Mouse (Mus musculus) forebrain, embryonic 13.5 days (tissue): Measurements from ENCODE around the gene Prmt2. TPM values are rescaled to one million over a fixed set of nuclear protein-coding genes. Genes with fewer than 3 reads are reported as not detected.

ENCODE experiments used
- ATAC-seq: fragments of 200-750 bp; cut with Nextera tagmentation; 2 replicates; pipeline ENCODE4 v1.8.0; 2017
- H3K27ac ChIP-seq: fragments of 300-500 bp; sonication (generic); 2 replicates; pipeline ENCODE4 v1.5.1; 2015; ENCODE audit warnings: inconsistent platforms, mild to moderate bottlenecking, moderate library complexity
- H3K27me3 ChIP-seq: fragments of 300-500 bp; sonication (generic); 2 replicates; pipeline ENCODE4 v1.6.1; 2015; ENCODE audit warnings: mild to moderate bottlenecking, inconsistent platforms
- H3K36me3 ChIP-seq: fragments of 300-500 bp; sonication (generic); 2 replicates; pipeline ENCODE4 v1.6.1; 2015; ENCODE audit warnings: mild to moderate bottlenecking, inconsistent platforms; ENCODE audit not compliant: poor library complexity, severe bottlenecking
- H3K4me1 ChIP-seq: fragments of 300-500 bp; sonication (generic); 2 replicates; pipeline ENCODE4 v1.6.1; 2015; ENCODE audit warnings: inconsistent platforms
- H3K4me2 ChIP-seq: fragments of 300-500 bp; sonication (generic); 2 replicates; pipeline ENCODE4 v1.6.1; 2015; ENCODE audit warnings: inconsistent platforms, mild to moderate bottlenecking, moderate library complexity
- H3K4me3 ChIP-seq: fragments of 300-500 bp; sonication (generic); 2 replicates; pipeline ENCODE4 v1.5.1; 2015; ENCODE audit warnings: mild to moderate bottlenecking, inconsistent platforms
- H3K9ac ChIP-seq: fragments of 300-500 bp; sonication (generic); 2 replicates; pipeline ENCODE4 v1.6.1; 2015; ENCODE audit warnings: mild to moderate bottlenecking, inconsistent platforms
- H3K9me3 ChIP-seq: fragments of 300-500 bp; sonication (generic); replicated peaks from 2 replicates; pipeline ENCODE4 v1.6.1; 2016; ENCODE audit warnings: inconsistent platforms
- WGBS: fragments of 180-500 bp; shearing (Covaris S2); methylation state at CpG from one replicate; pipeline ENCODE4 v1.1.7; 2015; 5-methylcytosine and 5-hydroxymethylcytosine counted together
- polyA plus RNA-seq: library from polyadenylated mRNA; unstranded; fragments of >200 nt; fragmentation: Nextera tagmentation; extraction: Ambion mirVana; gene quantifications from 2 replicates; pipeline ENCODE4 v1.2.1, GENCODE M21; 2015

Prmt2 gene
- 173 and 181 TPM in 2 replicates for polyA plus RNA-seq

GRCm38 (mm10) chr10:76237341-76238225 lies at the start of gene Prmt2:
Gene Prmt2 (minus strand): TSS chr10:76237865.
- H3K27me3 ChIP-seq: no peaks in the 10 kb centered on the region; the same call in 1 of the 2 replicates
- WGBS: under 1% methylated on average over 47 of the region's 47 CpGs
- H3K36me3 ChIP-seq: peaks cover 8% of the 10 kb centered on the region
- H3K9ac ChIP-seq: peak within 1 kb of the TSS; percentile 77
- ATAC-seq: peak; percentile 98
- peaks cover 26% of the 10 kb centered on the region for H3K4me1 ChIP-seq
- H3K9me3 ChIP-seq: no peaks in the 10 kb centered on the region
- H3K4me3 ChIP-seq: peak within 1 kb of the TSS; percentile 73
- peak within 1 kb of the TSS; percentile 67 for H3K4me2 ChIP-seq
- peak within 1 kb of the TSS; percentile 91 for H3K27ac ChIP-seq

DNA sequence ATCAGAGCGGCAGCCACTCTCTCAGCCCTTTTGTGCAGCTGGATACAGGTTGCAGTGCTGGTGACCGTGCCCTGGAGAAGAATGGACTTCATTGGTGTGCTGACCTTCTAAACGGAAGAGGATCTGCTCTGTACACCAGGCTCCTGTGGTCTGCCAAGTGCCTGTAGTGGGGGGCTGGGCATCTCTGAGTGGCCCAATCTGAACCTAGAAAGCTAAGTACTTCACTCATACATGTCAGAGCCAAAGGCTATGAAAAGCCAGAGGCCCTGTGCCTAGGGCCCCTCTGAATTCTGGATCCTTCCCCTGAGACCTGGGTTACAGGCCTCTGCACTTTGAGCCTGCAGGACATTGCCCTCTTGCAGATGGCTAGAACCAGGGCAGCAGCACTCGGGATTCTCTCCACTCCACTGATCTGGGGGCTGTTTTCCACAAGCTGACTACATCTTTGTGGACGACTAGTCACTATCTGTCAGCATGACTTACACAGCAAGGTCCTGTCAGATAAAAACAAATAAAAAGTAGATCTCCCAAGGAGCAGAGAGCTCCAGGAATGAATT lies 41.0 kb upstream of the Prmt2 start:
- Histone ChIP-seq H3K9me3 (no peaks in the 10 kb centered on the region), H3K4me1 (no peaks in the 10 kb centered on the region), H3K4me3 (no peak overlapping the region), H3K27me3 (no peaks in the 10 kb centered on the region), H3K36me3 (peaks cover 87% of the 10 kb centered on the region), H3K9ac (no peak overlapping the region), H3K4me2 (no peak overlapping the region), H3K27ac (no peak overlapping the region)
- no peak for ATAC-seq
- 63% methylated on average over 5 of the region's 5 CpGs for WGBS

DNA sequence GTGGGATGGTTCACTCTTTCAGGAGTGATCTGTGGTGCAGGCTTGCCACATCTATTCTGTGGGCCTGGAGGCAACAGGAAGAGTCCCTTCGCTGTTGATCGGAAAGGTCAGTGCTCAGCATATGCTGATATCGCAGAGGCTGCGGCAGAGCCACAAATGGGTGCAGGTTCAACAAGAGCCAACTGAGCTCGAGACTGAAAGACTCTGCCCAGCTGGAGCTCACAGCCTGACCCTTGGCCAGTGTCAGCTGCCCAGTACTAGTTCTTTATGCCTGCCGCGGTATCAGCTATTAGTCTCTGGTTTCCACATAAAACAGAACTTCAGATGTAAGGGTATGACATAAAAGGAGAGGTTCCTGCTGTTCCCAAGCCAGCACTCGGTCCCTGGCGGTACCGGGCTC lies 37.6 kb upstream of the Prmt2 start:
- WGBS: 82% methylated on average over 10 of the region's 10 CpGs
- Histone ChIP-seq H3K36me3 (peaks cover 87% of the 10 kb centered on the region), H3K4me1 (no peaks in the 10 kb centered on the region), H3K4me2 (no peak overlapping the region), H3K4me3 (no peak overlapping the region), H3K9ac (no peak overlapping the region), H3K9me3 (no peaks in the 10 kb centered on the region), H3K27me3 (no peaks in the 10 kb centered on the region), H3K27ac (no peak overlapping the region)
- no peak for ATAC-seq

DNA sequence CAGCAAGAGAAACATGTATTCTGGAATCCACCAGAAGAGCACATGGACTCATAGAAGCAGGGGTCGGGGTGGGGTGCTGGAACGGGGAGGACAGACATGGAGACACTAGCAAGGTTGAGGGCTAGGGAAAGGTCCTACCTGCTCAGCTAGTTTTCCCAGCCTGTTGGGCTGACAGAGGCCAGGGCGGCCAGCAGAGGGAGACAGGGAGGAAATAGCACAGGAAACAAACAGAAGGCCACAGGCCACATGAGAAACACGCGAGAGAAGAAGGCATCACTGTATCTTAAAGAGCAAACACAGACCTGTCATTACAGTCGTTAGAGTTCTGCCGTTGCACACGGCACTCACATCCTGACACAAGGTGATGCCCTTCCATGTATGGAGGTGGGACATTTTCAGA lies 33.6 kb upstream of the Prmt2 start:
- 53% methylated on average over 8 of the region's 8 CpGs for WGBS
- Histone ChIP-seq H3K4me1 (no peaks in the 10 kb centered on the region), H3K27me3 (no peaks in the 10 kb centered on the region), H3K4me3 (no peak overlapping the region), H3K4me2 (no peak overlapping the region), H3K36me3 (peaks cover 92% of the 10 kb centered on the region), H3K27ac (no peak overlapping the region), H3K9me3 (no peaks in the 10 kb centered on the region), H3K9ac (no peak overlapping the region)
- no peak for ATAC-seq

GRCm38 (mm10) chr10:76262431-76262830 lies 24.8 kb upstream of the Prmt2 start:
- Histone ChIP-seq H3K27ac (no peak overlapping the region), H3K4me2 (no peak overlapping the region), H3K4me3 (no peak overlapping the region), H3K9me3 (no peaks in the 10 kb centered on the region), H3K36me3 (peaks cover 37% of the 10 kb centered on the region), H3K4me1 (no peaks in the 10 kb centered on the region; the same call in 1 of the 2 replicates), H3K9ac (no peak overlapping the region), H3K27me3 (no peaks in the 10 kb centered on the region)
- 69% methylated on average over 4 of the region's 4 CpGs for WGBS
- ATAC-seq: no peak

GRCm38 (mm10) chr10:76261447-76261846 lies 23.8 kb upstream of the Prmt2 start:
- Histone ChIP-seq H3K9me3 (no peaks in the 10 kb centered on the region), H3K27ac (no peak overlapping the region), H3K4me1 (no peaks in the 10 kb centered on the region; the same call in 1 of the 2 replicates), H3K4me2 (no peak overlapping the region), H3K27me3 (no peaks in the 10 kb centered on the region), H3K9ac (no peak overlapping the region), H3K36me3 (peaks cover 29% of the 10 kb centered on the region), H3K4me3 (no peak overlapping the region)
- no peak for ATAC-seq
- 92% methylated on average over 3 of the region's 3 CpGs for WGBS

DNA sequence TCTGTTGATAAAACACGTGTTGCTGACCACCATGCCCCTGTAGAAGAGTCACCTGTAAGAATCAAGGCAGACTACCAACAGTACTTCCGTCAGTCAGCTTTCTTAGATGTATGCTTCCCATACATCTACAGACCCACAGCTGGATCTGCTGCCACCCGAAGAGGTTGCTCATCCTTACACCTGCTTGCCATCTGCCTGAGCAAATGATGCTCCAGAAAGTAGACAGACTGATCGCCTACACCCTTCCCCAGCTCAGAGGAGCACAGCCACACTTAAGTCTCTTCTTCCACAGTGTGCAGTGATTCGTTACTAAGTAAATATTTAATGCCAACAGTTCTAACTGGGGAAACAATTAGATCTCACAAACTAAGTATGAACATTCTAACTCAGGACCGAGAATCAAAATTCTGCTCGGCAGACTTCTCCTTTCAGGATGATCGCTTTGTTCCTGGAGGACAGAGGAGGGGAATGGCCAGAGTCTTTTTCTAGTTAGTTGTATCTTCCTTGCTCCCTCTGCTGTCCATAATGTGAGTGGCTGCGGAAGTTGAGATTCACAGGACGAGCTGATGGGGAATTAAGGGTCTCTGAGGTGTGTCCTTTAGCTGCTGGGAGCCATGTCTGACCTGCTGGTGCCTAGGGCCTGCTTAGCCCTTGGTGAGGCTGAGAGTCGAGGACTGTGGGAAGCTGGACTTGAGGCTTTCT lies 22.8 kb upstream of the Prmt2 start:
- Histone ChIP-seq H3K27me3 (no peaks in the 10 kb centered on the region), H3K9ac (no peak overlapping the region), H3K4me3 (no peak overlapping the region), H3K9me3 (no peaks in the 10 kb centered on the region), H3K4me1 (no peaks in the 10 kb centered on the region; the same call in 1 of the 2 replicates), H3K4me2 (no peak overlapping the region), H3K27ac (no peak overlapping the region), H3K36me3 (peaks cover 20% of the 10 kb centered on the region)
- no peak for ATAC-seq
- 62% methylated on average over 11 of the region's 11 CpGs for WGBS

GRCm38 (mm10) chr10:76259566-76260232 lies 22.0 kb upstream of the Prmt2 start:
- no peaks in the 10 kb centered on the region; the same call in 1 of the 2 replicates for H3K4me1 ChIP-seq
- no peak for ATAC-seq
- H3K36me3 ChIP-seq: peaks cover 12% of the 10 kb centered on the region
- no peaks in the 10 kb centered on the region for H3K27me3 ChIP-seq
- H3K9ac ChIP-seq: no peak overlapping the region
- H3K9me3 ChIP-seq: no peaks in the 10 kb centered on the region
- H3K4me3 ChIP-seq: no peak overlapping the region
- no peak overlapping the region for H3K4me2 ChIP-seq
- H3K27ac ChIP-seq: no peak overlapping the region
- 83% methylated on average over 18 of the region's 18 CpGs for WGBS

GRCm38 (mm10) chr10:76257719-76258390 lies 20.2 kb upstream of the Prmt2 start:
- WGBS: 91% methylated on average over 12 of the region's 12 CpGs
- H3K36me3 ChIP-seq: peaks cover 7% of the 10 kb centered on the region; the same call in 1 of the 2 replicates
- H3K4me2 ChIP-seq: no peak overlapping the region
- no peak overlapping the region for H3K9ac ChIP-seq
- H3K4me3 ChIP-seq: no peak overlapping the region
- H3K27ac ChIP-seq: no peak overlapping the region
- peaks cover 4% of the 10 kb centered on the region; the same call in 1 of the 2 replicates for H3K4me1 ChIP-seq
- H3K27me3 ChIP-seq: no peaks in the 10 kb centered on the region
- H3K9me3 ChIP-seq: no peaks in the 10 kb centered on the region
- no peak for ATAC-seq

DNA sequence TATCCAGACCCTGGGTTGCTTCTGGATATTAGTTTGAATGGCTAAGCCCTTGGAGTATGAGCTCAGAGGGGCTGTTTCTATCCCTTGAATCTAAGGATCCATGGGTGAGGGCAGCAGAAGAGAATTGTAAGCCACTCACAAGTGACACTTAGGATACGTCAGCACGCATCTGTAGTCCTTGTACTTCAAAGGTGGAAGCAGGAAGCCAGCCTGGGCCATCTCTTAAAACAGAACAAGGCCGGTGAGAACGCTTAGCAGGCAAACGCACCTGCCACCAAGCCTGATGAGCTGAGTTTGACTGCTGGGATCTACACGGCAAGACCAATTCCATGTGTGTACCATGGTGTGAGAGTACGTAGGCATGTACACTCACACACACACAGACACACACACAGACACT lies 19.6 kb upstream of the Prmt2 start:
- Histone ChIP-seq H3K4me2 (no peak overlapping the region), H3K27me3 (no peaks in the 10 kb centered on the region), H3K27ac (no peak overlapping the region), H3K4me3 (no peak overlapping the region), H3K4me1 (peaks cover 4% of the 10 kb centered on the region; the same call in 1 of the 2 replicates), H3K36me3 (peaks cover 4% of the 10 kb centered on the region; the same call in 1 of the 2 replicates), H3K9me3 (no peaks in the 10 kb centered on the region), H3K9ac (no peak overlapping the region)
- no peak for ATAC-seq
- 94% methylated on average over 7 of the region's 7 CpGs for whole genome bisulfite sequencing

GRCm38 (mm10) chr10:76255617-76256016 lies 18.0 kb upstream of the Prmt2 start:
- Histone ChIP-seq H3K4me1 (peaks cover 4% of the 10 kb centered on the region; the same call in 1 of the 2 replicates), H3K9ac (no peak overlapping the region), H3K27ac (no peak overlapping the region), H3K4me3 (no peak overlapping the region), H3K36me3 (no peaks in the 10 kb centered on the region), H3K4me2 (no peak overlapping the region), H3K27me3 (no peaks in the 10 kb centered on the region), H3K9me3 (no peaks in the 10 kb centered on the region)
- ATAC-seq: no peak
- 73% methylated on average over 6 of the region's 6 CpGs for WGBS
